Mouse (Mus musculus) intestine, embryonic 14.5 days (tissue): Measurements from ENCODE around the gene Rtn4r. TPM values are rescaled to one million over a fixed set of nuclear protein-coding genes. Genes with fewer than 3 reads are reported as not detected.

Source experiments
- ATAC-seq: fragments of 200-750 bp; cut with Nextera tagmentation; replicated peaks from 2 replicates; pipeline ENCODE4 v1.8.0; 2017; ENCODE audit warnings: low read depth, moderate number of reproducible peaks, moderate TSS enrichment, moderate library complexity; ENCODE audit not compliant: low FRiP score, low TSS enrichment
- DNase-seq: peaks from one replicate; pipeline ENCODE4 v3.0.0-alpha.2; 2018; ENCODE audit warnings: low spot score
- H3K27ac ChIP-seq: fragments of 300-500 bp; sonication (generic); 2 replicates; pipeline ENCODE4 v1.5.1; 2014; ENCODE audit warnings: low read depth, mild to moderate bottlenecking, control low read depth
- H3K27me3 ChIP-seq: fragments of 300-500 bp; sonication (generic); replicated peaks from 2 replicates; pipeline ENCODE4 v1.6.1; 2014; ENCODE audit warnings: low read length, control low read depth; ENCODE audit not compliant: control insufficient read depth, insufficient read depth
- H3K36me3 ChIP-seq: fragments of 300-500 bp; sonication (generic); 2 replicates; pipeline ENCODE4 v1.6.1; 2014; ENCODE audit warnings: low read length, control low read depth; ENCODE audit not compliant: control insufficient read depth, insufficient read depth
- H3K4me1 ChIP-seq: fragments of 300-500 bp; sonication (generic); replicated peaks from 2 replicates; pipeline ENCODE4 v1.6.1; 2014; ENCODE audit warnings: low read length, control low read depth, mixed read lengths; ENCODE audit not compliant: control insufficient read depth, insufficient read depth
- H3K4me2 ChIP-seq: fragments of 300-500 bp; sonication (generic); 2 replicates; pipeline ENCODE4 v1.6.1; 2014; ENCODE audit warnings: low read length
- H3K4me3 ChIP-seq: fragments of 300-500 bp; sonication (generic); 2 replicates; pipeline ENCODE4 v1.5.1; 2014; ENCODE audit warnings: low read depth, low read length, control low read depth, mixed read lengths
- H3K9ac ChIP-seq: fragments of 300-500 bp; sonication (generic); 2 replicates; pipeline ENCODE4 v1.6.1; 2014; ENCODE audit warnings: mild to moderate bottlenecking, low read length
- H3K9me3 ChIP-seq: fragments of 300-500 bp; sonication (generic); 2 replicates; pipeline ENCODE4 v1.6.1; 2016; ENCODE audit warnings: low read length, control low read depth; ENCODE audit not compliant: control insufficient read depth
- WGBS: fragments of 180-500 bp; shearing (Covaris S2); extraction: QIAGEN DNeasy Blood & Tissue Kit; methylation state at CpG from one replicate; pipeline ENCODE4 v1.1.7; 2014; 5-methylcytosine and 5-hydroxymethylcytosine counted together
- polyA plus RNA-seq: library from polyadenylated mRNA; unstranded; fragments of >200 nt; fragmentation: Nextera tagmentation; extraction: Ambion mirVana; gene quantifications from 2 replicates; pipeline ENCODE4 v1.2.1, GENCODE M21; 2014

Rtn4r gene
- polyA plus RNA-seq, 1 experiment from 2014 or later = 5.3 TPM

DNA sequence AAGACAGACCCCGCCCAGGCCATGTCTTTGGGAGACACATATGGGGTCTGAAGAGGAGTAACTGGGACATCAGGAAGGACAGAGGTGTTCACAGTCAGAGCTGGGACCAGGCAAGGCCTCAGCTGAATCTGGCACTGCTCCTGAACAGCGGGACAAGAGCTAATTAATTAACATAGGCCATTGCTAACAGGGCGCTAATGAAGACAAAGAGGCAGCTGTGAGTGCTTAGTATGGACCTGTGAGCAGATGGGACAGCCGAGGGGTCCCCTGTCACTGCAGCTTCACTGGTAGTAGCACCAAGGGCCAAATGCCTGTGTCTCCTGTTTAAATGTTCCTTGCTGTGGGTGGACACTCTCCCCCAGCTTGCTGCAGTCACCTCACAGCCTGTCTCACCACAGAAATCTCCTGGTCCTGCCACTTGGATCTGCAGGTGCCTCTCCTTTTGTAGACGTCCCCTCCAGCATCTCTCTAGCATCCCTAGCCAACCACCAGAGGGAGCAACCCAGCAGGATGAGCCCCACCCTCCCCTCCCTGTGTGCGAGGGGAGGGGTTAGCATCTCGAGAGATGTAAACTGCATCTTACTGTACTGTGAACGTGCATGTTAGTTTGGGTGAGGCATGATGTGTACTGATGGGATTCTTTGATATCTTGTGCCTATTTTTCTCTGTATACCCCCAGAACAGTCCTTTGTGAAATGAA, 8.3 kb upstream of the Rtn4r start:
- DNase-seq (peak; percentile 73), ATAC-seq (no peak)
- H3K4me3 ChIP-seq = no peak overlapping the region
- H3K36me3 ChIP-seq = no peaks in the 10 kb centered on the region
- no peaks in the 10 kb centered on the region for H3K9me3 ChIP-seq
- no peak overlapping the region for H3K27ac ChIP-seq
- no peak overlapping the region for H3K4me2 ChIP-seq
- H3K9ac ChIP-seq = no peak overlapping the region
- no peaks in the 10 kb centered on the region for H3K27me3 ChIP-seq
- 25% methylated on average over 8 of the region's 8 CpGs for WGBS
- H3K4me1 ChIP-seq = no peaks in the 10 kb centered on the region

GRCm38 (mm10) chr16:18122740-18123139, 4.7 kb upstream of the Rtn4r start:
- Histone ChIP-seq H3K36me3 (no peaks in the 10 kb centered on the region), H3K27me3 (peaks cover 15% of the 10 kb centered on the region), H3K27ac (no peak overlapping the region), H3K4me2 (no peak overlapping the region), H3K4me1 (no peaks in the 10 kb centered on the region), H3K4me3 (no peak overlapping the region), H3K9me3 (no peaks in the 10 kb centered on the region), H3K9ac (no peak overlapping the region)
- 70% methylated on average over 2 of the region's 2 CpGs for WGBS
- no peak for DNase-seq
- ATAC-seq = no peak

DNA sequence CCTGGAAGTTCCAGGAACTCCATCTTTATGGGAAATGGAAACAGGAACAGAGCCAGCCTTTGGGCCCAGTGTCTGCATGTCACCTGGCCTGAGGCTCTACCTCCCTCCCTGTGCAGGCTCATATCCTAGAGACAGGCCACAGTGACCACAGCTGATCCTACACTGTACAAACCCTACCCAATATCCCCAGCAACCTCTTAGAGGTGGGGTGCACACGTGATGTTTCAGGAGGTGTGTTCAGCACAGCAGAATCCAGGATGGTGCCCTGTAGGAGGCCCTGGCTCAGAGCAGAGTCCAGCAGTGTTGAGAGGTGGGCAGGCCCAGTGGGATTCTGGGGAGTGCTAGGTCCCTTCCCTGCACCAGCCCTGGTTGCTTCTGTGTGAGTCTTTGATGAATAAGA, 4.0 kb upstream of the Rtn4r start:
- no peak overlapping the region for H3K9ac ChIP-seq
- no peaks in the 10 kb centered on the region for H3K4me1 ChIP-seq
- H3K27ac ChIP-seq = no peak overlapping the region
- peaks cover 22% of the 10 kb centered on the region for H3K27me3 ChIP-seq
- ATAC-seq = no peak
- WGBS = 76% methylated on average over 1 of the region's 1 CpGs
- DNase-seq = no peak
- H3K9me3 ChIP-seq = no peaks in the 10 kb centered on the region
- H3K4me2 ChIP-seq = no peak overlapping the region
- no peaks in the 10 kb centered on the region for H3K36me3 ChIP-seq
- no peak overlapping the region for H3K4me3 ChIP-seq

DNA sequence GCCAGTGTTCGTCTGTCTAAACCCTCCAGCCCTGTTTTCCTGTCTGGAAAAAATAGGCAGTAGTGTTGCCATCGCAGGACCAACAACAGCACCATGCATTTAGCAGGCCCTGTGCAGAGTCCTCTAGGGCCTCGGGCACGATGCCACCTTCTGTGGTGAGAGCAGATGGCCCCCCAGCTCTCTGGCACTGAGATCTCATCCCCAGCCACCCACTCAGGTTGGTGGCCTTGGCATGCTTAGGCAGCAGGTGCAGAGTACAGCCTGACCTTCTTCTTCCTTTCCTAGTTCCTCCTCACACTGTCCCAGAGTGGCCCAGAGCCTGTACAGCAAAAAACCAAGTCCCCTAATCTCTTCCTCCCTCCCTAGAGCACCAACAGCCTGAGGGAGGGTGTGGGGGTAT, 3.4 kb upstream of the Rtn4r start:
- H3K4me3 ChIP-seq = no peak overlapping the region
- DNase-seq = no peak
- peaks cover 28% of the 10 kb centered on the region for H3K27me3 ChIP-seq
- WGBS = 76% methylated on average over 4 of the region's 4 CpGs
- no peak overlapping the region for H3K9ac ChIP-seq
- no peaks in the 10 kb centered on the region for H3K4me1 ChIP-seq
- H3K4me2 ChIP-seq = no peak overlapping the region
- no peak for ATAC-seq
- no peaks in the 10 kb centered on the region for H3K9me3 ChIP-seq
- no peak overlapping the region for H3K27ac ChIP-seq
- H3K36me3 ChIP-seq = no peaks in the 10 kb centered on the region

- Histone ChIP-seq H3K4me3 (no peak overlapping the region), H3K36me3 (no peaks in the 10 kb centered on the region), H3K4me2 (no peak overlapping the region), H3K4me1 (no peaks in the 10 kb centered on the region), H3K9ac (no peak overlapping the region), H3K9me3 (no peaks in the 10 kb centered on the region), H3K27me3 (peaks cover 30% of the 10 kb centered on the region), H3K27ac (no peak overlapping the region)
- WGBS = 26% methylated on average over 5 of the region's 5 CpGs
- ATAC-seq (no peak), DNase-seq (no peak)
Observed at GRCm38 (mm10) chr16:18124626-18125025, 2.8 kb upstream of the Rtn4r start.

GRCm38 (mm10) chr16:18125131-18125530, 2.3 kb upstream of the Rtn4r start:
- Histone ChIP-seq H3K27ac (no peak overlapping the region), H3K9me3 (no peaks in the 10 kb centered on the region), H3K9ac (no peak overlapping the region), H3K36me3 (no peaks in the 10 kb centered on the region), H3K4me1 (no peaks in the 10 kb centered on the region), H3K4me3 (no peak overlapping the region), H3K4me2 (no peak overlapping the region), H3K27me3 (peaks cover 30% of the 10 kb centered on the region)
- ATAC-seq (no peak), DNase-seq (no peak)
- WGBS = 72% methylated on average over 2 of the region's 2 CpGs

GRCm38 (mm10) chr16:18126211-18126610, 1.2 kb upstream of the Rtn4r start:
- no peak overlapping the region for H3K4me2 ChIP-seq
- no peaks in the 10 kb centered on the region for H3K9me3 ChIP-seq
- no peak overlapping the region for H3K27ac ChIP-seq
- no peak for ATAC-seq
- no peak overlapping the region for H3K9ac ChIP-seq
- H3K4me1 ChIP-seq = no peaks in the 10 kb centered on the region
- WGBS = 68% methylated on average over 3 of the region's 3 CpGs
- DNase-seq = no peak
- peaks cover 30% of the 10 kb centered on the region for H3K27me3 ChIP-seq
- H3K4me3 ChIP-seq = no peak overlapping the region
- H3K36me3 ChIP-seq = no peaks in the 10 kb centered on the region

GRCm38 (mm10) chr16:18127871-18128563, 575 bp downstream of the Rtn4r start:
- H3K4me1 ChIP-seq = no peaks in the 10 kb centered on the region
- peak overlapping the region; percentile 61 for H3K4me3 ChIP-seq
- H3K27me3 ChIP-seq = peaks cover 30% of the 10 kb centered on the region
- no peak overlapping the region for H3K27ac ChIP-seq
- WGBS = 3% methylated on average over 52 of the region's 52 CpGs
- ATAC-seq (peak; percentile 34), DNase-seq (peak; percentile 64)
- H3K9ac ChIP-seq = peak overlapping the region; percentile 54
- H3K9me3 ChIP-seq = no peaks in the 10 kb centered on the region
- H3K4me2 ChIP-seq = peak overlapping the region; percentile 96
- no peaks in the 10 kb centered on the region for H3K36me3 ChIP-seq

DNA sequence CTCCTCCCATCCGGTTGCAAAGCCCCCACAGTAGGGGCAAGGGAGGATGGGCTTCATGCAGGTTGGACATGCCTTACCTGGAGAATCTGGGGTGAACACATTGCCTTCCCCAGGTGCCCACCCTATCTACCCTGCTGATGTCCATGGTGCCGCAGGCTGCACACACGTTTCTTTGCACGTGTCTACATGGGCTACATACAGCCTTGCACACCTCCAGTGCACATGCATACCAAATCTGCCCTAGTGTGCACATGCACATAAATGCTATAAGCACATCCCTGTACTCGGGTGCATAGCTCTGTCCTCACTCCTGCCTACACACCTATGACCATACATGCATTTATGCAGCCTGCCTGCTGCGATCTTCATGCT, 1.1 kb downstream of the Rtn4r start:
- DNase-seq (no peak), ATAC-seq (no peak)
- no peaks in the 10 kb centered on the region for H3K4me1 ChIP-seq
- H3K4me2 ChIP-seq = peak overlapping the region; percentile 96
- no peak overlapping the region for H3K9ac ChIP-seq
- H3K27me3 ChIP-seq = peaks cover 30% of the 10 kb centered on the region
- H3K36me3 ChIP-seq = no peaks in the 10 kb centered on the region
- H3K27ac ChIP-seq = no peak overlapping the region
- H3K4me3 ChIP-seq = peak overlapping the region; percentile 61; the same call in 1 of the 2 replicates
- H3K9me3 ChIP-seq = no peaks in the 10 kb centered on the region
- WGBS = 62% methylated on average over 6 of the region's 6 CpGs
